Mouse (Mus musculus) heart, embryonic 12.5 days (tissue): ENCODE data around the gene Aldh3a2. TPM values are rescaled to one million over a fixed set of nuclear protein-coding genes. Genes with fewer than 3 reads are reported as not detected.

Source experiments
- polyA plus RNA-seq: library from polyadenylated mRNA; unstranded; fragments of >200 nt; fragmentation: Nextera tagmentation; extraction: Ambion mirVana; gene quantifications from 2 replicates; pipeline ENCODE4 v1.2.1, GENCODE M21; 2016

The Aldh3a2 gene
- polyA plus RNA-seq, 1 experiment from 2014 or later = 32.0 TPM

Other genes with a start within 250 kb of the Aldh3a2 start
- 3.8 and 4.3 TPM in 2 replicates for gene Kcnj12, start 244.9 kb downstream of the Aldh3a2 start, polyA plus RNA-seq
- gene Tnfrsf13b, start 140.7 kb downstream of the Aldh3a2 start, polyA plus RNA-seq = 1.5 and 2.2 TPM in 2 replicates
- gene Usp22, start 92.4 kb downstream of the Aldh3a2 start, polyA plus RNA-seq = 106 and 112 TPM in 2 replicates
- gene Aldh3a1, start 59.9 kb downstream of the Aldh3a2 start, polyA plus RNA-seq = 0.18 TPM in 1 of 2 replicates, not detected in the other
- not detected in 2 replicates for gene Slc47a2, start 75.4 kb upstream of the Aldh3a2 start, polyA plus RNA-seq
- 26.1 and 27.4 TPM in 2 replicates for gene Slc47a1, start 110.9 kb upstream of the Aldh3a2 start, polyA plus RNA-seq
- gene Rnf112, start 186.7 kb upstream of the Aldh3a2 start, polyA plus RNA-seq = 0.17 and 0.42 TPM in 2 replicates
- 72.4 and 76.0 TPM in 2 replicates for gene Mfap4, start 218.0 kb upstream of the Aldh3a2 start, polyA plus RNA-seq
- 33.9 and 35.3 TPM in 2 replicates for gene Mapk7, start 226.9 kb upstream of the Aldh3a2 start, polyA plus RNA-seq
- gene B9d1, start 237.7 kb upstream of the Aldh3a2 start, polyA plus RNA-seq = 9.0 and 11.0 TPM in 2 replicates